Mouse (Mus musculus): Measurements from ENCODE around the gene Nudt13.

Gene Nudt13

DNA sequence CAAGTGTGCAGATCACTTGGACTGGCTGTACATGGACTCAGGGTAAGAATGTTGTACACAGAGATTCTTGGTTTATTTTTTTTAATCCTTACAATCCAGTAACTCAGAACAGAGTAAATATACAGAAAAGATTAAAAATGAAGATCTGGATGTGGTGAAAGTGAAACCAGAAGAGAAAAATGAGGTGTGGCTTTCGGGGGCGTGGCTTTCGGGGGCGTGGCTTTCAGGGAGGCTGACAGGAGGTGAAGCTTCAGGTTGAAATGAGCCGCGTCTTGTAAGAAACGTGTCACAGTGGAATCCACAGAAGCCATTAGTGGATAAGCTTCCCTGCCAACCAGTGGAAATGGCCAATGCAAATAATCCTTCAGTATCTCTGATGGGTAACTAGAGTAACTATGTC lies 46.4 kb downstream of the Nudt13 start:
- DNase-seq: no peak

DNA sequence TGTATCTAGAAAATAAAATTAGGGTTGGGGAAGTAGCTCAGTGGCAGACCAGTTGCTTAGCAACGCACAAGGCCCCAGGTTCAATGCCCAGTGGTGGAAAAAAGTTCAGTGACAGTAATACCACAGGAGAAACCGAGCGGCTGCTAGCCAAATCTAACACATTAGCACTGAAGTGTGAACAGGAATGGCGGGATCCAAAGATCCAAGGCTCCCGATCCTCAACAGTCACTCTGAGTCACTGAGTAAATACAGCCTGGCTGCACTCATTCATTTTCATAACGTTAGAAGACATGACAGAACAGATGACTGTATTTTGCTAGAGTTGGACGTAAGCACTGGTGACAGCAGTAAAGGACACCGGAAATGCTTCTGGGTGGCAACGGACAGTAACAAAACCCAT lies 51.4 kb downstream of the Nudt13 start:
- peak in 1 of 2 experiments; percentile 5 for DNase-seq

DNA sequence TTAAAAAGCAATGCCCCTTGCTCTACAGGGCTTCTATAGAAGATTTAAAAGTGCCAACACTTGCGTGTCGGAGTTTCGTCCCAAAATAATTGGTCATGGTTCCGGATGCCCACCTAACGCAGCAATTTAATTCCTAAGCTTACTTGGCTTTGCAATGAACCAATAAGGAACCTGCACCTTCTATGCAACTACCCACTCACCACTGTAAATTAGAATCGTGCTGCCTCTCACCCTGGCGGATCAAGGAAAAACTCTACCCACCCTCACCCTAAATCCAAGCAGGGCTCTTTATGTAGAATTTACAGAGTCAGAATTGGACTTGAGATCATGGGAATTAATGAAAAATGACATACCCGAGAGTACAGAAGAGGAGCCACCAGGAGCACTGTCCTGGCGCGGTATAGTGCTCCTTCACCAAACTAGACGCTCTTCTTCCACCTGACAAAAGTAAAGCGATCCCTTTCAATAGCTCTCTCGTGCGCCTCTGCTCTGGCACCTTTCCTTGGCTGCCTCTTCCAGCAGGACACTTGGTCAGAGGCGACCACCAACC lies 53.0 kb downstream of the Nudt13 start:
- DNase-seq: no peak

DNA sequence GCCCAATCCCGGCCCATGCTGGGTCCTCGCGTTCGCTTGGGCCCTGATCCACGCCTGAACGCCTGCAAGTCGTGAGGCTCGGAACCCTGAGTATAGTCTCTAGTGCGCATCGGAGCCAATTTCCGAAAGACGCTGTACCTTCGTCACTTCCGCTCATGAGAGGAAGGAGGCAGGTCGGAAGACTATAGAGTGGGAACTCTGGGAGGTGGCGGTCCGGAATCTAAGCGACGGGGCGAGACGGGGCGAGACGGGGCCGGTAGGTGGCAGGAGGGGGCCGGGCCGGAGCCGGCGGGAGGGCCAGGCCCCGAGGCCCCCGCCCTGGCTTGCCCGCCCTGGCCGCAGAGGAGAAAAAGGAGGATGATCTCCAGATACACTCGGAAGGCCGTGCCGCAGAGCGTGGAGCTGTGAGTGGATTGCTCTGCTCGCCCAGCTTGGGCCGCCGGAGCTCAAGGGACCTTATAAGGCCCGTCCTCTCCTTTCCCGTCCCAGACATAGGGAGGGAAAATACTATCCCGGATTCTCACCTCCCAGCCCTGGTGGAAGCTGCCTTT lies 53.6 kb downstream of the Nudt13 start, which contains the start of the genes Ecd and Fam149b:
Gene Ecd, minus strand, starts transcription at position 131 of the 551 bp plus-strand sequence.
Gene Fam149b, plus strand, starts transcription at position 172 of the 551 bp plus-strand sequence.
- DNase-seq: peak; percentile 96

DNA sequence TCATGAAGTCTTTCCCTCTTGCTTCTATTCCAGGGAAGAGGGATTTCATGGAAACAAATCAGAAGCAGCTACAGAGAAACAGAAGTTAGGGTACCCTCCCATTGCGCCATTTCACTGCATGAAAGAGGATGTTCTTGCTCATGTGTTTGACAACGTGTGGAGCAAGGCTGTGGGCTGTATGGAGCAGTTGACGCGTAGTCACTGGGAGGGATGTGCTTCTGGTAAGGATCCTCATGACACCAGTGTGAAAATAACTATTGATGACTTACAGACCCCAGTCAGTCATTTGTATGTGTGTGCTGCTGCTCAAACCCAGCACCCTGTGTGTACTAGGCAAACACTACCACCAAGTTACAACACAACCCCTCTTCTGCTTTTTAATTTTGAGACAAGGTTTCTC lies 68.7 kb downstream of the Nudt13 start:
- no peak for DNase-seq
